Mouse (Mus musculus) cerebellum, adult 9-11 months (tissue): Measurements from ENCODE around the gene Cst12.
"Not testable (repeated sequence)": the region's sequence is repeated elsewhere in the genome, so short reads cannot be mapped to it uniquely, and the experiment has no call there.

Source experiments
- DNase-seq: peaks from one replicate; pipeline ENCODE4 v3.0.0; 2022

Cst12 gene

DNA sequence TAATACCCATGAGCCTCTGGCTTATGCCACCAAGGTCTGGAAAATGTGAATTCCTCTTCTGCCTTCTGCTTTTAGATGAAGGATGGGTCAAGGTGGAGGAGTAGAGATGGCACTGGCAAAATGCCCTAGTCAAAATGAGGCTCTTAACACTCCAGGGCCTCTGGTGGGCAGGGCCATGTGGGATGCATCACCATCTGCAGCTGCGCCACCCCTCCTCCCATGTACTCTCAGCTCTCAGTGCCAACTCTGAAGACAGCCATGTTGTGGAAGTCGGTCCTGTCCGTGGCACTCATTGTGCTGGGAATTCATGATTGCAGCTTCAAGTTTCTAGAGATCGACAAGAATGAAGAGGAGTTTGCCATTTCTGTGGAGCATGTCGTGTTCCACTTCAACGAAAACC is at the start of gene Cst12:
TSS of gene Cst12 (plus strand) at position 220 of the 400 bp plus-strand sequence.
- DNase-seq = no peak

DNA sequence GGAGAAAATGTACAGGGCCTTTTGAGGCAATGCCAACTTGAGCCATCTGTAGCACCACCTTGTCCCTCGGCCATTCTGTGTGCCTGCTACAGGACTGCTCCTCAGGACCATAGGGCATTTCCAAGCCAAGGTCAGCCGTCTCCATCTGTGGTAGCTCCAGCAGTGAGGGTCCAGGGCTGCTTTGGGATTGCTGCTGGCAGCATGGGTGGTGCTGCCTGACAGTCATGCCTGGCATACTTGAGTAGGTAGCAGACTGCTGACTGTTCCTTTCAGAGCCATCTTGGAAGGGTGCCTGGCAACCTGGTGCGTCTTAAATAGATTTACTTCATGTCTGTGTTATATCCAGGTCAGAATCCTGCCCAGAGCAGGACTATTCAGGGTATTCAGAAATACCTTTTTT is 46.2 kb upstream of the Cst12 start:
- peak; percentile 98 for DNase-seq

GRCm38 (mm10) chr2:148743846-148744407 is 45.2 kb upstream of the Cst12 start:
- peak; percentile 46 for DNase-seq

- no peak for DNase-seq
Measured at GRCm38 (mm10) chr2:148750058-148750457, 39.1 kb upstream of the Cst12 start, which contains the start of gene Cstl1. Cstl1 (plus strand) TSS chr2:148750358.

DNA sequence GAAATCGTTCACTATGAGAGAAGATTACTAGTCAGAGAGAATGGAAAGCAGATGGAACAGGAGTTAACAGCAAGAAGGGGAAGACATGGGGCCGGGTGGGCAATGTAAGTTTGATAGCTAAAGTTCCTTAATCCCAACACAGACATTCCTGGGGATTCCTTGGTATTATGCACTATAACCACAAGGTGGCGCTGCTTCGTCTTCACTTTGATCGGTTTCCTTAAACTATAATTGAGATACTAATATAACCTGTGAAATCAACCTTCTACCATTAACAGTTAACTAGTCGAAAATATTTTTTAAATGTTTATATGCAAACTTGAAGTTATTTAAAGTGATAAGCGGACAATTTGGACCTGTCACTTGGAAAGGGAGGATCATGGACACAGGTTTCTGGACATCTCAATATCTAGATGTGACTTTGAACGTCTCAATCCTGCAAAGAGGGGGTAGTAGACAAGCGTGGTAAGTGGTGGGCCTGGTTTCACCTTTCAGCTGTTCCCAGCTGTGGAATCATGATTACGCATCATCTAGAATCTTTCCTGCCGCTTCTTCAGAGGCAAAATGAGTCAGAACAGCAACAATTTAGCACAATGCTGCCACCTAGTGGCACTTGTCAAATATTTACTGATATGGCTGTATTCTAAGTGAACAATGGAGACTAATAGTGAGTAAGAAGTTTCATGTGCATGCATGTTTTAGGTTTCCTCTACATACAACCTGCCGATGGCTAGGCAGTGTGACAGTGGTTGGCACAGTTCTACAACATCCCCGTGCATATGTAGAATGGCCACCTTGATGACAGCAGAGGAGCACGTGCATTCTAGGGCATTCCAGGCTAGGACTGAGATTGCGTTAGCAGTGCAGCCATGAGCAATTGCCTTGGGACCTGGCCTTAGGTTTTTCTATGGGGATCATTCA is 37.0 kb upstream of the Cst12 start:
- DNase-seq = peak; percentile 81

- no peak for DNase-seq
Measured at GRCm38 (mm10) chr2:148754310-148754846, 34.8 kb upstream of the Cst12 start.

GRCm38 (mm10) chr2:148763648-148764388 is 25.3 kb upstream of the Cst12 start:
- no peak for DNase-seq

DNA sequence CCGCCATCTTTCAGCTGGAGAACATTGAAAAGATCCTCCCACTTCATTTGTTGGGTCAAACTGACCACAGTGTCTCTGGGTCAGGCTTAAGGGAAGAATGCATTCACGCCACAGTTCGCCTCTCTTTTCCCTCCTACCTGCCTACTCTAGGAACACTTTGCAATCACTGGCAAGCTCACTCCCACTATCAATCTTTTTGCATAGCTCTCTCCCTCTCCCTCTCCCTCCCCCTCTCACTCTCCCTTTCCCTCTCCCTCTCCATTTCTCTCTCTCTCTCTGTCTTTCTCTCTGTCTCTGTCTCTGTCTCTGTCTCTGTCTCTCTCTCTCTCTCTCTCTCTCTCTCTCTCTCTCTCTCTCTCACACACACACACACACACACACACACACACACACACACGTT is 17.8 kb upstream of the Cst12 start, which contains the start of gene Cst11:
TSS of gene Cst11 (minus strand) at position 101 of the 400 bp plus-strand sequence.
- not testable (repeated sequence) for DNase-seq

- no peak for DNase-seq
Measured at GRCm38 (mm10) chr2:148781709-148782108, 7.5 kb upstream of the Cst12 start, which contains the start of gene 8030411F24Rik. 8030411F24Rik (plus strand) TSS chr2:148782009.

GRCm38 (mm10) chr2:148798485-148798884 is 9.3 kb downstream of the Cst12 start, which contains the start of gene Cst8:
Cst8 (plus strand) TSS chr2:148798785.
- no peak for DNase-seq

- DNase-seq = peak; percentile 91
Measured at GRCm38 (mm10) chr2:148801491-148801921, 12.3 kb downstream of the Cst12 start.

GRCm38 (mm10) chr2:148806696-148807095 is 17.5 kb downstream of the Cst12 start:
- no peak for DNase-seq

GRCm38 (mm10) chr2:148819909-148820308 is 30.7 kb downstream of the Cst12 start, which contains the start of gene Cst13:
Cst13 (plus strand) TSS chr2:148820081.
- no peak for DNase-seq

- no peak for DNase-seq
Measured at GRCm38 (mm10) chr2:148825986-148826385, 36.8 kb downstream of the Cst12 start.

DNA sequence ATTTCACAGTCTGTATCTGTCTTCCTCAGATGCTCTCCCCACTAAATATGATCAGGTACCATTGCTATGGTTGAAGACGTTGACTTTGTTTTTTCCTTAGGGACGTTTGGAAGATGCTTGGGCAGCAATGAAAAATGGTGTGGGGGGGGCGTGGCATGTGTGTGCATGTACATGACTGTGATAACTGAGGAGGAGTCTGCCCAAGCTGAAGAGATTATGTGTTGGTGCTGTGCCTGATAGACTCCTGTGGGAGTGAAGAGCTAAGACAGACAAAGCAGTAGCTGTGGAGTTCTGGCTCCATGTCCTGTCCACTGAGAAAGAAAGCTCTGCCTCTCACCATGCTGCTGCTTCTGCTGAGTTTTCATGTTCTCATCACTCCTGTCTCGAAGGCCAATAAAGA is 45.8 kb downstream of the Cst12 start, which contains the start of gene Cst9:
TSS of gene Cst9 (plus strand) at position 236 of the 400 bp plus-strand sequence.
- no peak for DNase-seq

- DNase-seq = no peak
Measured at GRCm38 (mm10) chr2:148838075-148838777, 49.1 kb downstream of the Cst12 start.

DNA sequence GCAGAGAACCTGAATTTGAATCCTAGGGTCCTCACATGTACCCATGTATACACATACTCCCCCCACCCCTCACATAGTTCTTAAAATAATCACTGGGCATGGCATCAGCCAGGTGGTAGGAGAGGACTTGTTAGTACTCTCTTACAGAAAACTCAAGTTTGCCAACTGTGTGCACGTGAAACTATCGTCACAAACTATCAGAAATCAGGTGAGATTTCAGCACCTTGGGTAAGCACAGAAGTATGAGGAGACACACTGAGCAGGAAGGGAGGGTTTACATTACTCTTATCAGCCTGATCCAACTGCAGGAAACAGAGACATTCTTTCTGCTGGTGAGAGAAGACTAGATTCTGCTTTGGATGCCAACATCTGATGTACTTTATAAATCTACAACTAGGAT is 50.1 kb downstream of the Cst12 start:
- DNase-seq = no peak
